Mouse (Mus musculus): ENCODE data around the gene Plk3. TPM values are rescaled to one million over a fixed set of nuclear protein-coding genes. Genes with fewer than 3 reads are reported as not detected.
A peak's percentile ranks its signal among the peaks of the same experiment; 100 is the strongest.

Plk3 gene
- polyA plus RNA-seq, 1 experiment from 2014 or later, result 2.9 TPM

DNA sequence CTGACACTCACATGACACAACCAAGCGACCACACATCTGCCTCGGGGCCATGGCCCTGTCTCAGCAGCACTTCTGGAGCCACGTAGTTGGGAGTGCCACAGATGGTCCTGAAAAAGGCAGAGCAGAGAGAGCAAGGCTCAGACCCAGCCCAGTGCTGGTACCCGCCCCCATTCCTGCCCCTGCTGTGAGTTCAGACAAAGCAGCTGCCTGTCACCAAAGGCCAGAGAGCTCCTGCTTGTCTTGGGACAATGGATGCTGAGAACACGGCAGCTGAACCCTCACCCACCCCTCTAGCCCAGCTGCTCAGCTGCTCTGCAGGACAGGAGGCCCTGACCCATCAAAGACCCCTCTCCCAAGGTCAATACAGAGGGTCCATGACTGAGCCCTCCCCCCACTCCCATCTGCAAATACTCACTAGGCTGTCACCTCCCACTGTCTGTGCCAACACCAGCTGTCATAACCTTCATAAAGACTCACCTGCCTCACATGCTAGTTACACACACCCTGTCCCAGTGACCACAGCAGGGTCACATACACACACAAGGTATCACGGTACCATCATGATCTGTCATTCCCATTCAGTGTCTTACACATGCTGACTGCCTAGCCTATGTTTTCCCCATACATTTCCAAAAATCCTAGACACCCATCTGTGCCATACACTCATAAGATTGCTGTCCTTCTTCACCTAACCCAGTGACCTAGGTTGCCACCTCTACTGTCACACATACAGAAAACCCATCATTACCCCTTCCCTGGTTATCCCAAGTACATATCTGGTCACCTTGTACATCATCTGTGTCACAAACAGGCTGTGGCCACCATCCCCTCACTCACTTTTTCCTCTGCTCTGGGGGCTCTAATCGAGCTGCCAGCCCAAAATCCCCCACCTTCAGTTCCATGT is 1.6 kb downstream of the Plk3 start:
- Histone ChIP-seq H3K4me3 (ENCODE audit: low read length) (peak overlapping the region; percentile 71; the same call in 1 of the 2 replicates), H3K9ac (ENCODE audit: low read depth, low read length) (peak overlapping the region; percentile 74; the same call in 1 of the 2 replicates), H3K36me3 (ENCODE audit: control insufficient read depth, insufficient read depth, low read length) (peaks cover 3% of the 10 kb centered on the region; the same call in 1 of the 2 replicates), H3K4me2 (replicated peaks; ENCODE audit: low read depth, low read length) (peak overlapping the region; percentile 92), H3K4me1 (ENCODE audit: control insufficient read depth, insufficient read depth, low read length) (peaks cover 9% of the 10 kb centered on the region; the same call in 1 of the 2 replicates), H3K27me3 (ENCODE audit: control insufficient read depth, insufficient read depth, low read length) (peaks cover 14% of the 10 kb centered on the region), H3K27ac (ENCODE audit: low read depth, low read length) (no peak overlapping the region), H3K9me3 (ENCODE audit: control insufficient read depth, low read length) (no peaks in the 10 kb centered on the region)
- ATAC-seq (ENCODE audit: low FRiP score, low TSS enrichment), result no peak
- WGBS, result 32% methylated on average over 7 of the region's 7 CpGs

DNA sequence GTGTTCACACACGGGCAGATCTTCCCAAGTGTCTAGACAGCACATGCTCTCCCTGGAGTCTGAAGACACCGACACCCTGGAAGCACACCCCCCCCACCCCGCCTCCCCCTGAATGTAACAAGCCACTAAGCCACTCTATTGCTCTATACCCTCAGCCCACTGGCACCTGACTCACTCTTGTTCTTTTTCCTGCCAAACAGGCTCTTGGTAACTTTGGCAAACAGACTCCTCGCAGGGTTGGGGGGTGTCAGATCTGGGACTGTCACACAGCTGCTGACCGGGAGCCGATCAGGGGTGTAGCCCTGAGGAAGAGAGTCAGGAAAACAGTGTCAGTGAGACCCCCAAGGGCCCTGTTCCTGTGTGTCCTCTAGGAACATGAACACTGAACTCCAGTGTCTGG is 2.6 kb downstream of the Plk3 start:
- H3K4me1 ChIP-seq (ENCODE audit: control insufficient read depth, insufficient read depth, low read length), result peaks cover 8% of the 10 kb centered on the region; the same call in 1 of the 2 replicates
- H3K4me3 ChIP-seq (ENCODE audit: low read length), result no peak overlapping the region
- H3K27ac ChIP-seq (ENCODE audit: low read depth, low read length), result no peak overlapping the region
- 80% methylated on average over 6 of the region's 6 CpGs for WGBS
- no peaks in the 10 kb centered on the region for H3K9me3 ChIP-seq (ENCODE audit: control insufficient read depth, low read length)
- H3K36me3 ChIP-seq (ENCODE audit: control insufficient read depth, insufficient read depth, low read length), result peaks cover 3% of the 10 kb centered on the region; the same call in 1 of the 2 replicates
- peaks cover 14% of the 10 kb centered on the region for H3K27me3 ChIP-seq (ENCODE audit: control insufficient read depth, insufficient read depth, low read length)
- no peak overlapping the region for H3K9ac ChIP-seq (ENCODE audit: low read depth, low read length)
- no peak overlapping the region for H3K4me2 ChIP-seq (replicated peaks; ENCODE audit: low read depth, low read length)
- no peak for ATAC-seq (ENCODE audit: low FRiP score, low TSS enrichment)

DNA sequence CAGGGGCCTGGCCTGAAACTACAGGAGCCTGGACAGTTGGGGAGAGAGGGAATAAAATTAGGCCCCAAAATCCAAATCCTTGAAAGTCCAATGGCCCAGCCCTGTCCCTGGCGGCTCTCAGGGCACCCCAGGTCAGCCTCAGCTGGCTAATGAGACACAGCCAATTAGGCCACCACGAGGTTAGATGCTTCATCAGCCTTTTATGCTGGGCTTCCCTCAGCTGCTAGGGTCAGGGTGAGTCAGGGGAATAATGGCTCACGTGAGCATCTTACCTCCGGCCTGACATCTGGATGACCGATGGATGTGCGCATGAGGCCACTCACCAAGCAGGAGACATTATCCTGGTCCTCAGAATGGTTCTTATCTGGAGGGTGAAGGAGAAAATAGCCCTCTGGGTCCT is 3.0 kb downstream of the Plk3 start:
- H3K4me3 ChIP-seq (ENCODE audit: low read length), result no peak overlapping the region
- no peak overlapping the region for H3K9ac ChIP-seq (ENCODE audit: low read depth, low read length)
- WGBS, result 78% methylated on average over 6 of the region's 6 CpGs
- ATAC-seq (ENCODE audit: low FRiP score, low TSS enrichment), result no peak
- H3K27ac ChIP-seq (ENCODE audit: low read depth, low read length), result no peak overlapping the region
- no peaks in the 10 kb centered on the region for H3K9me3 ChIP-seq (ENCODE audit: control insufficient read depth, low read length)
- peaks cover 3% of the 10 kb centered on the region; the same call in 1 of the 2 replicates for H3K36me3 ChIP-seq (ENCODE audit: control insufficient read depth, insufficient read depth, low read length)
- peaks cover 12% of the 10 kb centered on the region for H3K4me1 ChIP-seq (ENCODE audit: control insufficient read depth, insufficient read depth, low read length)
- peaks cover 14% of the 10 kb centered on the region for H3K27me3 ChIP-seq (ENCODE audit: control insufficient read depth, insufficient read depth, low read length)
- no peak overlapping the region for H3K4me2 ChIP-seq (replicated peaks; ENCODE audit: low read depth, low read length)

DNA sequence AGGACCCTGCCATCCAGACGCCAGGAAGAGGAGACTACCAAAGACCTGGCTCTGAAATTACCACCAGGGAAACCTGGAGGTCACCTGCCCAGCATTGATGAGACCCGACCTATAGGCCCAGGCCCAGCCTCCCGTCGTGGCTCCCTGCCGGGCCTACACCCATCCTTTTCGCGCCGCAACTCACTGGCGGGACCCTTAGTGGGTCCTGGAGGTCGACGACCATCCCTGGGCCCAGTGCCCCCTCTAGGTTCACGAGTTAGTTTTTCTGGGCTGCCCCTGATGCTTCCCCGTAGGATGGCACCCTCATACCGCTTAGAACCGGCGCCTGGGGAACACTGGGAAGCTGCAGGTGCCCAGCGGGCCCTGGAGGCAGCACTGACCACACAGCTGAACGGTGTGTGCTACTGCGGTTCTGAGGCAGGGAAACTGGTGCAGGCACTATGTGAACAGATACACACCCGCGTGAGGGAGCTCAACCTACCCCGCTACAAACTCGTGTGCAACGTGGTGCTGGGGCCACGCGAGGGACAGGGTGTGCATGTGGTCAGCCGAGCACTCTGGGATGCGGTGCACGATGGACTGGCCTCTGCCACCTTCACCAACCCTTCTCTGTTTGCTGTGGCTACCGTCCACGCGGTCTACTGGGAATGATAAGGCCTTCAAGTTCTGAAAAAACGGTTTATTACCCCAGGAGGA is 5.6 kb downstream of the Plk3 start:
- no peak for ATAC-seq (ENCODE audit: low FRiP score, low TSS enrichment)
- Histone ChIP-seq H3K9ac (ENCODE audit: low read depth, low read length) (no peak overlapping the region), H3K36me3 (ENCODE audit: control insufficient read depth, insufficient read depth, low read length) (peaks cover 3% of the 10 kb centered on the region; the same call in 1 of the 2 replicates), H3K27me3 (ENCODE audit: control insufficient read depth, insufficient read depth, low read length) (peaks cover 14% of the 10 kb centered on the region), H3K4me1 (ENCODE audit: control insufficient read depth, insufficient read depth, low read length) (peaks cover 24% of the 10 kb centered on the region), H3K9me3 (ENCODE audit: control insufficient read depth, low read length) (no peaks in the 10 kb centered on the region), H3K4me2 (replicated peaks; ENCODE audit: low read depth, low read length) (no peak overlapping the region), H3K4me3 (ENCODE audit: low read length) (no peak overlapping the region), H3K27ac (ENCODE audit: low read depth, low read length) (no peak overlapping the region)
- WGBS, result 89% methylated on average over 33 of the region's 33 CpGs

- H3K4me2 ChIP-seq (replicated peaks; ENCODE audit: low read depth, low read length), result peak within 1 kb of the TSS; percentile 15; the same call in 1 of the 2 replicates
- H3K27me3 ChIP-seq (ENCODE audit: control insufficient read depth, insufficient read depth, low read length), result peaks cover 3% of the 10 kb centered on the region; the same call in 1 of the 2 replicates
- peaks cover 3% of the 10 kb centered on the region; the same call in 1 of the 2 replicates for H3K36me3 ChIP-seq (ENCODE audit: control insufficient read depth, insufficient read depth, low read length)
- H3K9ac ChIP-seq (ENCODE audit: low read depth, low read length), result peak within 1 kb of the TSS; percentile 25
- no peak within 1 kb of the TSS for H3K4me3 ChIP-seq (ENCODE audit: low read length)
- peaks cover 22% of the 10 kb centered on the region for H3K4me1 ChIP-seq (ENCODE audit: control insufficient read depth, insufficient read depth, low read length)
- no peak for ATAC-seq (ENCODE audit: low FRiP score, low TSS enrichment)
- H3K9me3 ChIP-seq (ENCODE audit: control insufficient read depth, low read length), result no peaks in the 10 kb centered on the region
- WGBS, result 82% methylated on average over 9 of the region's 9 CpGs
- H3K27ac ChIP-seq (ENCODE audit: low read depth, low read length), result peak within 1 kb of the TSS; percentile 87
Observed at GRCm38 (mm10) chr4:117126675-117127290, 7.0 kb downstream of the Plk3 start, which contains the start of gene Tctex1d4. Gene Tctex1d4 (plus strand): TSS chr4:117126794.

DNA sequence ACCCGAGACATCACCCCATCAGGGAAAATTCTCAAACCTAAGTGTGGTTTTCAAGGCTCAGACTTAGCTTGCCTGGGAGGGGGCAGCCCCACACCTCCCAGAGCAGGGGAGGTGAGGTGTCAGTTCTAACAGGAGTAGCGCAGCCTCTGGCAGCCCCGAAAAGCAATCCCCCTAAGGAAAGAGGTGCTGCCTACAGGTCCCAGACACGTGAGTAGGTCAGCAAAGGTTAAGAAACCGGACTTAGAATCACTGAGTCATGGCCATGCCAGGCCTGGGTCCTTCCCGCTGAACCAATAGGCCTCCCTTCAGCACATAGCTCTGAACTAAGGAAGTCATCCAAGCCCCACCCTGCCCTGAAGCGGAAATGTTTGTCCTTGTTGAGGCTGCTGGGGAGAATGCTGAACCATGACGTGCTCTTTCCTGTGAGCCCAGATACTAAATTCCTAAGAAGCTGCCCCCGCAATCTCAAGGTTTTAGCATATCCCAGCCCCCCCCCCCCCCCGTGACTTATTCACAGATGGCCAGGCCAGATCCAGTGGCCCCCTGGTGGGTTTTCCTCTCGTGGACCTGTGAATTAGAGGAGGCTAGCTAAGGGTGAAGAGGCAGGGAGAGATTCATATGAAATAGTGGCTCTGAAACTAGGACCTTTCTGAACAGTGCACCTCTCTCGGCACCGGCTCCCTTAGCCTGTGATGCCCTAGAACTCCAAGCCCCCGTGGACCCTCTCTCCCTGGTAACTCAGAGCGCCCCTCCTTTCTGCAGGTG is 7.7 kb downstream of the Plk3 start:
- H3K9ac ChIP-seq (ENCODE audit: low read depth, low read length), result peak overlapping the region; percentile 25
- H3K4me3 ChIP-seq (ENCODE audit: low read length), result no peak overlapping the region

GRCm38 (mm10) chr4:117125348-117125909 is 8.3 kb downstream of the Plk3 start, which contains the start of gene Btbd19:
Gene Btbd19 (minus strand): TSS chr4:117125725.
- 35% methylated on average over 8 of the region's 8 CpGs for WGBS
- no peaks in the 10 kb centered on the region for H3K9me3 ChIP-seq (ENCODE audit: control insufficient read depth, low read length)
- H3K4me3 ChIP-seq (ENCODE audit: low read length), result no peak within 1 kb of the TSS
- peaks cover 22% of the 10 kb centered on the region for H3K4me1 ChIP-seq (ENCODE audit: control insufficient read depth, insufficient read depth, low read length)
- ATAC-seq (ENCODE audit: low FRiP score, low TSS enrichment), result peak; percentile 22; the same call in 1 of the 2 replicates
- peak within 1 kb of the TSS; percentile 18; the same call in 1 of the 2 replicates for H3K4me2 ChIP-seq (replicated peaks; ENCODE audit: low read depth, low read length)
- no peaks in the 10 kb centered on the region for H3K27me3 ChIP-seq (ENCODE audit: control insufficient read depth, insufficient read depth, low read length)
- H3K27ac ChIP-seq (ENCODE audit: low read depth, low read length), result peak within 1 kb of the TSS; percentile 87
- H3K36me3 ChIP-seq (ENCODE audit: control insufficient read depth, insufficient read depth, low read length), result no peaks in the 10 kb centered on the region; the same call in 1 of the 2 replicates
- peak within 1 kb of the TSS; percentile 42 for H3K9ac ChIP-seq (ENCODE audit: low read depth, low read length)

More for the DNA sequence above, 7.7 kb downstream of the Plk3 start:
- H3K4me2 ChIP-seq (replicated peaks; ENCODE audit: low read depth, low read length), result peak overlapping the region; percentile 15; the same call in 1 of the 2 replicates
- H3K4me1 ChIP-seq (ENCODE audit: control insufficient read depth, insufficient read depth, low read length), result peaks cover 22% of the 10 kb centered on the region
- WGBS, result 34% methylated on average over 15 of the region's 15 CpGs
- no peaks in the 10 kb centered on the region for H3K27me3 ChIP-seq (ENCODE audit: control insufficient read depth, insufficient read depth, low read length)
- peak; percentile 63; the same call in 1 of the 2 replicates for ATAC-seq (ENCODE audit: low FRiP score, low TSS enrichment)
- peaks cover 3% of the 10 kb centered on the region; the same call in 1 of the 2 replicates for H3K36me3 ChIP-seq (ENCODE audit: control insufficient read depth, insufficient read depth, low read length)
- no peaks in the 10 kb centered on the region for H3K9me3 ChIP-seq (ENCODE audit: control insufficient read depth, low read length)
- H3K27ac ChIP-seq (ENCODE audit: low read depth, low read length), result peak overlapping the region; percentile 87

Data from kidney, embryonic 14.5 days (tissue).